Mouse (Mus musculus): ENCODE measurements around the gene Trpm8.

The Trpm8 gene

DNA sequence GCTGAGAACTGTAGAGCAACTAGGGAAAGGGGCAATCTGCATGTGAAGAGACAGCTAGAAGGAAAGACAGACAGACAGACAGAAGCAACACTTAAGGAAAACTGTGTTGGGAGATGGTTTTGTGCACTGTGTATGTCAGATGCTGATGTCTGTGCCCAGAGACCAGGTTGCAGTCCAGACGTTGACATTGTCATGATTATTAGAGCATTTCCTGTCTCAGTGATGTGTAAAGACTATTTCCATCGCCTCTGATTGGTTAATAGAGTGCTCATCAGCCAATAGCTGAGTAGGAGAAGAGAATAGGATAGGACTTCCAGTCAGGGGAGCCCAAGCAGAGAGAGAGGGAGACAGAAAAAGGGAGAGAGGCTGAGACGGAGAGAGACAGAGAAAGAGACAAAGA is 155.1 kb downstream of the Trpm8 start:
- no peak for DNase-seq (ENCODE audit: low spot score)

DNA sequence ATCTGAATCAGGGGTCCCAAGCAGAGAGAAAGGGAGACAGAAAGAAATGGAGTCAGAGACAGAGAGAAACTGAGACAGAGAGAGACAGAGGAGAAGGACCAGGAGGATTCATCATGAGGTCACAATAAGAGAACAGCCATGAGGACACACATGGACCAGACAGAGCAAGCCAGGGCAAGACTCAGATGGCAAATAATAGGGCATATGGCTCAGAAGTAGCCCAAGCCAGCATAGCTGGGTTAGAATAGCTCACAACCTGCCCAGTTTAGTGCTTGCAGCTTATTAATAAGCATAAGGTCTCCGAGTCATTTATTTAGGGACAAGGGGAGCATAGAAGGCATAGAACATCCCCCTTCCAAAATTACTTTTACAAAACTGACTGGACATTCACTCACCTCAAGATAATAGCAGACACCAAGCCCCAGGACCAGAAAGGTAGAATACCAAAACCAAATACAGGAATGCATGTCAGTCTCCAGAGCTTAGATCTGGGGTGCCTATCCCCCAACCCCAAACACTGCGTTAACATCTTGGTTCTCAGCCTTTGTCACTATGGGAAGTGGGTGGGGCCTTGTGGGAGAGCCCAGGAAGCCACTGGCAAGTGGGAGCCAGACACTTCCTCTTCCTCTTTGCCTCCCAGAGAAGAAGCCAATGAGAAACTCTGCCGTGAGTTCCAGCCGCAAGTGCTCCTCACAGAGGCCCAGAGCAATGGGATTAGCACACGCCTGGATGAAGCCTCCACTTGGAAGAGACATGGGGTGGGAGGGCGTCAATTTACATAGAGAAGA is 155.8 kb downstream of the Trpm8 start:
- no peak for DNase-seq (ENCODE audit: low spot score)

DNA sequence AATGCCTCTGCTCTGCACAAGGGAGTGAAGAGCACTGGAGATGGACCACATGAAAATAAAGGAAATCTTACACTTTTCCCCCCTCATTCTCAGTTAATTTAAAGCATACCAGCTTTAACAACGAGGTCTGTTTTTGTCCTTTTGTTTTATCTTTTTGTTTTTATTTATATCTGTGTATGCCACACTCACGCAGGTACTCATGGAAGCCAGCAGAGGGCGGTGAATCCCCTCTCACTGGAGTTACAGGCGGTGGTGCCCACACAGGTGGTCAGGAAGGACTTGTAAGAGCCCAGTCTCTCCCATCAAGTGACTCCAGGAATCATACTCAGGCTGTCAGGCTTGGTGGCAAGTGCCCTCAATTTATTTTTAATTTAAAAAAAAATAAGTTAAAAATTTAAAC is 156.6 kb downstream of the Trpm8 start:
- DNase-seq (ENCODE audit: low spot score): no peak

DNA sequence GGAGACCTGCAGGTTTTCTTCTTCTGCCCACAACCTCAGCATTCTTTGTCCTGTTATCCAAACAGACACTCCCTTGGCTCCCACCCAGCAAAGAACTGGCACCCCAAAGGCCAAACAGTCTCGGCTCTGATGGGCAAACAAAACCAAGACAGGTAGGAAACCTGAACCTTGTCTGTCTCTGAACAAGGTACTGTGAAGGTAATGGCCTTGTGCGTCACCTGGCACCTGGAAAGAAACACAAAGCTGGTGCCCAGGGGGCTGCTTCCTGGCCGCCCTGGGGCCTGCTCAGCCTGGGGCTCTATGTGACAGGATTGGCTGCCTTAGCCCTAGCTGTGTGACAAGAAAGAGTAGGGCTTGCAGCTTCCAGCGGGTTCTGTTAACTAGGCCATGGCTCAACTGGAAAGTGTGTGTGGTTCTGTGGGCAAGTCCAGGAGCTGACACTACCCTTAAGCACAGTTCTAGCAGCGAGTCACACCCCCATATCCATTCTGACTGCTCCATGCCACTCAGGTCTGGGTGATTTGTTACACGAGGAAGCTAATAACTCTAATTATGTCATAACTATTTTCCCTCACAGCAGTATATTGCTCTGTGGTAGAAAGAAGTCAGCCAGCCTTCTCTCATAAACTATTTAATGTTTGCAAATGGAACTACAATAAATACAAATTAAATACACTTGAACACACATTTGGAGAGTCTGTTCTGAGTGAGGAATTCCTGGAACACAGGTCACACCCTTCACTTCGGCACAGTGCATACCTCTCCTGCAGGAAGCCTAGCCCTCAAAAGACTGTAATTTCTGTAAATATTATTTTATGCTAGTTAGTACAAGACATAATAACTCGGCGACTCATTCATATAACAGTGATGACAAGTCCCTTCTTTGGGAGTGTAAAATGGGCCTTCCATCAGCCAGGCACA is 160.0 kb downstream of the Trpm8 start:
- no peak for DNase-seq (ENCODE audit: low spot score)
